Mouse (Mus musculus) ES-E14 (cell line): ENCODE data around the gene Pkdcc. TPM values are rescaled to one million over a fixed set of nuclear protein-coding genes. Genes with fewer than 3 reads are reported as not detected.

ENCODE experiments used
- DNase-seq: peaks from one replicate; pipeline ENCODE4 v3.0.0-alpha.2; 2013; ENCODE audit warnings: low read depth, low spot score
- H3K27ac ChIP-seq: 2 replicates; pipeline ENCODE4 v1.5.1; 2012; ENCODE audit warnings: low read depth, mild to moderate bottlenecking, low read length, moderate library complexity, mixed read lengths; ENCODE audit not compliant: poor library complexity, insufficient read depth, severe bottlenecking
- H3K36me3 ChIP-seq: 2 replicates; pipeline ENCODE4 v1.6.1; 2012; ENCODE audit warnings: mild to moderate bottlenecking, low read length, moderate library complexity, mixed read lengths; ENCODE audit not compliant: control insufficient read depth, poor library complexity, insufficient read depth, severe bottlenecking
- H3K4me1 ChIP-seq, 2 experiments: fragments of 150-350 bp in 1 of 2; sonication (generic) in 1 of 2; 2 replicates each; pipeline ENCODE4 v1.6.1; 2012; ENCODE audit warnings: low read length in 2 of 2, mild to moderate bottlenecking in 1 of 2, mixed read lengths in 1 of 2; ENCODE audit not compliant: control insufficient read depth in 2 of 2, insufficient read depth in 2 of 2, poor library complexity in 1 of 2
- H3K4me3 ChIP-seq, 2 experiments: fragments of 150-350 bp in 1 of 2; sonication (generic) in 1 of 2; 2 replicates each; pipeline ENCODE4 v1.5.1; 2012; ENCODE audit warnings: low read length in 2 of 2, low read depth in 1 of 2, mild to moderate bottlenecking in 1 of 2, mixed read lengths in 1 of 2; ENCODE audit not compliant: insufficient read depth in 1 of 2, poor library complexity in 1 of 2, severe bottlenecking in 1 of 2
- H3K9ac ChIP-seq: 2 replicates; pipeline ENCODE4 v1.6.1; 2012; ENCODE audit warnings: low read depth, mild to moderate bottlenecking, low read length, mixed read lengths; ENCODE audit not compliant: poor library complexity, insufficient read depth, severe bottlenecking
- H3K9me3 ChIP-seq: fragments of 150-350 bp; sonication (generic); 2 replicates; pipeline ENCODE4 v1.6.1; 2012; ENCODE audit warnings: low read depth, mild to moderate bottlenecking, low read length; ENCODE audit not compliant: control insufficient read depth, insufficient read depth
- CHD2 ChIP-seq: IDR thresholded peaks from 2 replicates; pipeline ENCODE4 v1.6.1; 2014; ENCODE audit warnings: mild to moderate bottlenecking, low read depth, low read length, inconsistent platforms
- HCFC1 ChIP-seq: IDR thresholded peaks from 2 replicates; pipeline ENCODE4 v1.6.1; 2012; ENCODE audit warnings: low read length, inconsistent platforms, borderline replicate concordance; ENCODE audit not compliant: insufficient read depth
- MAFK ChIP-seq: IDR thresholded peaks from 2 replicates; pipeline ENCODE4 v1.6.1; 2014; ENCODE audit warnings: mild to moderate bottlenecking, low read depth, low read length, inconsistent platforms; ENCODE audit not compliant: insufficient read depth
- ZC3H11A ChIP-seq: IDR thresholded peaks from 2 replicates; pipeline ENCODE4 v1.6.1; 2012; ENCODE audit warnings: low read depth, mild to moderate bottlenecking, inconsistent platforms, low read length, borderline replicate concordance
- ZNF384 ChIP-seq: IDR thresholded peaks from 2 replicates; pipeline ENCODE4 v1.6.1; 2012; ENCODE audit warnings: low read depth, low read length, inconsistent platforms
- in situ Hi-C, 2 experiments: fragments of 600-800 bp; cut with MboI; formaldehyde crosslinking; loops; one replicate each; pipeline ENCODE4 v1.15.1; 2025; ENCODE audit warnings: low sequenced_read_pairs in 2 of 2, inconsistent platforms in 1 of 2; ENCODE audit not compliant: unreplicated experiment in 2 of 2
- total RNA-seq: library from RNA; depleted of rRNA; stranded (reverse); fragments of 300-350 nt; gene quantifications from 2 replicates; pipeline ENCODE4 v1.2.3, GENCODE M21; 2012

Pkdcc gene
- total RNA-seq, 1 experiment = 39.1 TPM

DNA sequence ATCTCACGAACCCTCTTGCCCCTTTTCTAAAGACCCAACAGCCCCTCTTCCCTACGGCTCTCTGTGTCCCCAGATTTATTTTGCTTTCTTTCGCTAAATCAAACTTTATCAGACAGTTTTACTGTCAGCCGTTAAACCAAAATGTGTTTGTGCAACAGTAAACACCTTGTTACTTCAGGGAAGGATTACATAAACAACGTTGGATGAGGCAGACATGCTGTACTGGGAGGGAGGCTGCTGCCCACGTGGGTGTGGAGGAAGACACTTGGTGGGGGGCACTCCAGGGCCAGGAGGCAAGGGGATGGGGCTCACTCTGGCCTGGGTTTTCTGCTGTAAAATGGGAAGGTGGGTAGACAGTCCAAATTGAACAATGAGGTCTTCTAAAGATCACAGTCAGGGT lies 32.3 kb upstream of the Pkdcc start:
- no peaks in the 10 kb centered on the region for H3K9me3 ChIP-seq
- TF ChIP-seq HCFC1 = no peak
- TF ChIP-seq CHD2 = no peak
- no peak for TF ChIP-seq ZC3H11A
- TF ChIP-seq ZNF384 = no peak
- no peak for TF ChIP-seq MAFK
- in situ Hi-C loops = no loop called here
- no peak overlapping the region for H3K9ac ChIP-seq
- peaks cover 0 to 4% of the 10 kb centered on the region in 2 experiments; a peak in 1 of 4 replicates for H3K4me1 ChIP-seq
- no peak for DNase-seq
- H3K36me3 ChIP-seq = no peaks in the 10 kb centered on the region
- no peak overlapping the region for H3K27ac ChIP-seq
- no peak overlapping the region for H3K4me3 ChIP-seq

DNA sequence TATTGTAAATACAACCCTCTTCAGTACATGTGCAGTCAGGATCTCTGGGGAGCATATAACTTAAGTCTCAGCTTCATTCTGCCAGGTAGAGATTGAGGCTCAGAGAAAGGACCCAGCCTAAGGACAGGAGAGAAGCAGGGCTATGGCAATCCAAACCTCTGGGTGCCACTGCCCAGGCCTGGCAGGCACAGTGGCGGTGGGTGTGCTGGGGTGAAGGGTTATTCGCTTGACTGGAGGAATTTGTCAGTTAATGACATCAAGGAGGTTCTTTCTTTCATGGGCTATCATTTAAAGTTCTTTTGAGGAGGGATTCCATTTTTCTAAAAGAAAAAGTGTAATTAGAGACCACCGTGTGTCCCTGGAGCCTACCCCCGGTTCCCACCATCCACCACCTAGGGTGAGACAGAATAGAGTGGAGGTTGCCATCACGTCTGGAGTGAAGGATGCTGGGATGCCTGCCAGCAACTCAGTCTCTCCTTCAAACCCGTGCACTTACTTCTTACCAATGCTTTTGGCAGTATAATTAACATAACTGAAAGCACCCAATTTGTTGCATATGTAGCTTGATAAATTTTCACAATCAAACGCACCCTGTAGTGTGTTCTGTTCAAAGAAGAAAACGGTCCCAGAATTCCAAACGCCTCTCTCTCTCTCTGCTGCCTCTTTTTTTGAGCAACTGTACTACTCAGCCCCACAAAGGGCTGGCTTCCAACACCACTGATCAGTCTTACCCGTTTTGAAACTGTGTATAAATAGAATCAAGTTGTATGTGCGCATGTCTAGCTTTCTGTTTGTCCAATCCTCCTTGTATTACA lies 27.1 kb upstream of the Pkdcc start:
- H3K36me3 ChIP-seq = no peaks in the 10 kb centered on the region
- in situ Hi-C loops = no loop called here

DNA sequence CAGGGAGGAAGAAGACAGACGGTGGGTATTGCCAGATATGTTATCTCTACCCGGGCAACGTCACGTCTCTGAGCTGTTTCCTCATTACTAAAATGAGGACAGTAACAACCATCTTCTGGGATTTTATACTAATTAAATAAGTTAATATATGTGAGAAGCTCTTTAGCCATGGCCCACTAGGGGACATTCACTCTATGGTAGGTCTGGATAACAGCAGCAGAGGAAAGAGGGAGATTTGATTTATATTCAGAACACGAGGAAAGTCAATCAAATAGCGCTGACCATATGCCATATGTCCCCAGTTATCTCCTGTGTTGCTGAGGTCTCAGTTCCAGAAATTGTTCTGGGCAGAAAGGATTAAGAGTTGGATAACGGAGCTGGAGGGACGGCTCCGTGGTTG lies 24.3 kb upstream of the Pkdcc start:
- no peak overlapping the region for H3K9ac ChIP-seq
- H3K4me3 ChIP-seq = no peak overlapping the region
- H3K4me1 ChIP-seq = no peaks in the 10 kb centered on the region
- H3K36me3 ChIP-seq = no peaks in the 10 kb centered on the region
- no peaks in the 10 kb centered on the region for H3K9me3 ChIP-seq
- in situ Hi-C loops = no loop called here
- DNase-seq = no peak
- no peak overlapping the region for H3K27ac ChIP-seq
- TF ChIP-seq ZNF384 (no peak), MAFK (no peak), CHD2 (no peak), HCFC1 (no peak), ZC3H11A (no peak)

More for the DNA sequence above, 27.1 kb upstream of the Pkdcc start:
- Histone ChIP-seq H3K9me3 (no peaks in the 10 kb centered on the region), H3K4me1 (no peaks in the 10 kb centered on the region), H3K4me3 (no peak overlapping the region), H3K9ac (no peak overlapping the region), H3K27ac (no peak overlapping the region)
- no peak for DNase-seq
- TF ChIP-seq CHD2 (no peak), MAFK (no peak), ZNF384 (no peak), HCFC1 (no peak), ZC3H11A (no peak)

DNA sequence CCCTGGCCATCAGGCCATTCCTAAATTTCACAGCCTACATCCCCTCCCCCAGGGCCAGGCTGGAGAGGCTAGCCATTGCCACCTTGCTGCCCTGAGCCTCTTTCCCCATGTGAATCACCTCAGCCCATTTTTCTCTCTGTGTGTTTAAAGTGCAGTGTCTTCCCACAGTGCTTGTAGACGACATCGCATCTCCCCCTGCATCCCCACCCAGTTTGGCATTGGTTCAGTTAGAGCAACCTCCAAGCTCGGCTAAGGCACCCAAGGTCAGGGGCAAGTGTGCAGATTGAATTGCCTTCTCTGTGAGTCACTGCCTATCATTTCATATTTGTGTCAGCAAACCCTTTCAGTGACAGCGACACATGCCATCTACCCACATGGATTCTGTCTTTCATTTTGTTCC lies 20.6 kb upstream of the Pkdcc start:
- DNase-seq = no peak
- Histone ChIP-seq H3K36me3 (no peaks in the 10 kb centered on the region), H3K9me3 (no peaks in the 10 kb centered on the region), H3K9ac (no peak overlapping the region), H3K4me1 (peaks cover 1 to 2% of the 10 kb centered on the region in 2 experiments; a peak in 1 of 4 replicates), H3K4me3 (no peak overlapping the region), H3K27ac (no peak overlapping the region)
- TF ChIP-seq ZC3H11A (no peak), MAFK (no peak), HCFC1 (no peak), ZNF384 (no peak), CHD2 (no peak)
- in situ Hi-C loops = no loop called here
